Mouse (Mus musculus): ENCODE measurements around the gene Tmem82. TPM values are rescaled to one million over a fixed set of nuclear protein-coding genes. Genes with fewer than 3 reads are reported as not detected.
A peak's percentile ranks its signal among the peaks of the same experiment; 100 is the strongest.

The Tmem82 gene
- polyA plus RNA-seq, 1 experiment from 2014 or later, result 3.3 TPM

- 38% methylated on average over 6 of the region's 6 CpGs for WGBS
- peaks cover 9% of the 10 kb centered on the region; the same call in 1 of the 2 replicates for H3K4me1 ChIP-seq (replicated peaks; ENCODE audit: control insufficient read depth, insufficient read depth, low read length)
- peaks cover 33% of the 10 kb centered on the region for H3K27me3 ChIP-seq (replicated peaks; ENCODE audit: control insufficient read depth, insufficient read depth, low read length)
- DNase-seq (ENCODE audit: low spot score), result no peak
- H3K9ac ChIP-seq (ENCODE audit: low read depth, low read length), result no peak overlapping the region
- no peak overlapping the region for H3K4me2 ChIP-seq
- no peaks in the 10 kb centered on the region for H3K36me3 ChIP-seq (ENCODE audit: control insufficient read depth, insufficient read depth, low read length)
- H3K9me3 ChIP-seq (ENCODE audit: control insufficient read depth, low read length), result no peaks in the 10 kb centered on the region
- no peak overlapping the region for H3K27ac ChIP-seq (ENCODE audit: low read depth, low read length)
- no peak for ATAC-seq (replicated peaks; ENCODE audit: low FRiP score)
- H3K4me3 ChIP-seq (ENCODE audit: low read depth, low read length), result no peak overlapping the region
Observed at GRCm38 (mm10) chr4:141600364-141600763, 18.1 kb downstream of the Tmem82 start.

DNA sequence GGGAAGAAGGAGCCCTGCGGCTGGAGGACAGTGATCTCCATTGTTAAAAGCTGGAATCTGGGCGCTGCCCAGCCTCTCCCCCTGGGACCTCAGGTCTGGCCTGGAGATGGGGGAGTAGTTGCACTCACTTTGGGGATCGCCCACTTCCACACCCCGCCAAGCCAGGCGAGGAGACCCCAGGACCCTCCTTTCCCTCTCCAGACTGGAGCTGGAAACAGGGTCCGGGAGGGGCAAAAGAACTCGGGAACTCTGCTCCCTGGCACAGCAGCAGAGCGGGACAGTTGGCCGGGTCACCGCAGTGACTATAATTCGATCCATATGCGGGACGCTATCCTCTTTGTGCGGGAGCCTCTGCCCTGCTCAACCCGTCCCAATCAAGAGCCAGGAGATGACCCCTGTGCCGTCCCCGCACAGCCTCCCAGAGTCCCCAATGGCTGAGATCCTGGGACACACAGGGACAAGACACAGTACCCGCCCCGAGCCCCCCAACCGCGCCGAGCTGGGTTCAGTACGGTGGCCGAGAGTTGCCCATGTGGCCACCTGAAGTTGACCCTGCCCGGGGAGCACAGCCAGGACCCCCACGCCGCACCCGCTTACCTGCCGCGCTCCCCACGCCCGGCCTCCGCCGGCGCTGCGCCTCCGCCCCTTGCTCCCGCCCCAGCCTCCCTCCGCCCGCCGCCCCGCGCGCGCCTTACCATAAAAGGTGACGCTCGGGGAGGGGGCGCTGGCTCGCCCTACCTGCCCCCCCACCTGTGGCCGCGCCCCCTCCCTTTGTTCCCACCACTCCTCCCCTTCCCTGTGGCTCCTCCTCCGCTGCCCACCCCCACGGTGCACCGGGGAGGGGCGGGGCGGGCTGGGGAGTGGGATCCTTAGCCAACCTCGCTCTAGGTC is 18.9 kb downstream of the Tmem82 start:
- H3K27ac ChIP-seq (ENCODE audit: low read depth, low read length), result peak overlapping the region; percentile 62; the same call in 1 of the 2 replicates
- H3K4me3 ChIP-seq (ENCODE audit: low read depth, low read length), result peak overlapping the region; percentile 54
- H3K9me3 ChIP-seq (ENCODE audit: control insufficient read depth, low read length), result no peaks in the 10 kb centered on the region
- WGBS, result 2% methylated on average over 56 of the region's 57 CpGs
- H3K4me2 ChIP-seq, result peak overlapping the region; percentile 62
- no peak for DNase-seq (ENCODE audit: low spot score)
- H3K27me3 ChIP-seq (replicated peaks; ENCODE audit: control insufficient read depth, insufficient read depth, low read length), result peaks cover 33% of the 10 kb centered on the region
- H3K4me1 ChIP-seq (replicated peaks; ENCODE audit: control insufficient read depth, insufficient read depth, low read length), result peaks cover 9% of the 10 kb centered on the region; the same call in 1 of the 2 replicates
- no peak for ATAC-seq (replicated peaks; ENCODE audit: low FRiP score)
- no peaks in the 10 kb centered on the region for H3K36me3 ChIP-seq (ENCODE audit: control insufficient read depth, insufficient read depth, low read length)
- peak overlapping the region; percentile 52 for H3K9ac ChIP-seq (ENCODE audit: low read depth, low read length)

DNA sequence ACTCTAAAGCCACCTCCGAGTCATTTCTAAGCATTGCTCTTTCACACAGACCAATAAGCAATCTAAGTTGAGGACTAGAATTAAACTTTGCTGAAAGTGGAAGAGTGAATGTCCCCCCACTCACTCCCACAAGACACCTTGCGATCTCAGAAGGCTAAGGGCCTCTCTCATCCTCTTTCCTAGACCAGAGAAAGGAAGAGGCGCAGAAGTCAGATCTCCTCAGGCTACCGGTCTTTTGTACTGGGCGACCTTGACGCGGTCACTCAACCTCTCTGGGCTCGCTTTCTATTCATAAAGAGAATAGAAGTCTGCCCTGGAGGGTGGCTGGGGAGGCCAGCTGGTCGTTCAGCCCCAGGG is 19.6 kb downstream of the Tmem82 start:
- Histone ChIP-seq H3K4me2 (peak overlapping the region; percentile 62), H3K4me1 (replicated peaks; ENCODE audit: control insufficient read depth, insufficient read depth, low read length) (peaks cover 6% of the 10 kb centered on the region; the same call in 1 of the 2 replicates), H3K36me3 (ENCODE audit: control insufficient read depth, insufficient read depth, low read length) (no peaks in the 10 kb centered on the region), H3K27ac (ENCODE audit: low read depth, low read length) (peak overlapping the region; percentile 62; the same call in 1 of the 2 replicates), H3K27me3 (replicated peaks; ENCODE audit: control insufficient read depth, insufficient read depth, low read length) (peaks cover 33% of the 10 kb centered on the region), H3K9me3 (ENCODE audit: control insufficient read depth, low read length) (no peaks in the 10 kb centered on the region), H3K4me3 (ENCODE audit: low read depth, low read length) (peak overlapping the region; percentile 54), H3K9ac (ENCODE audit: low read depth, low read length) (peak overlapping the region; percentile 52)
- no peak for DNase-seq (ENCODE audit: low spot score)
- ATAC-seq (replicated peaks; ENCODE audit: low FRiP score), result no peak
- 2% methylated on average over 9 of the region's 9 CpGs for WGBS

DNA sequence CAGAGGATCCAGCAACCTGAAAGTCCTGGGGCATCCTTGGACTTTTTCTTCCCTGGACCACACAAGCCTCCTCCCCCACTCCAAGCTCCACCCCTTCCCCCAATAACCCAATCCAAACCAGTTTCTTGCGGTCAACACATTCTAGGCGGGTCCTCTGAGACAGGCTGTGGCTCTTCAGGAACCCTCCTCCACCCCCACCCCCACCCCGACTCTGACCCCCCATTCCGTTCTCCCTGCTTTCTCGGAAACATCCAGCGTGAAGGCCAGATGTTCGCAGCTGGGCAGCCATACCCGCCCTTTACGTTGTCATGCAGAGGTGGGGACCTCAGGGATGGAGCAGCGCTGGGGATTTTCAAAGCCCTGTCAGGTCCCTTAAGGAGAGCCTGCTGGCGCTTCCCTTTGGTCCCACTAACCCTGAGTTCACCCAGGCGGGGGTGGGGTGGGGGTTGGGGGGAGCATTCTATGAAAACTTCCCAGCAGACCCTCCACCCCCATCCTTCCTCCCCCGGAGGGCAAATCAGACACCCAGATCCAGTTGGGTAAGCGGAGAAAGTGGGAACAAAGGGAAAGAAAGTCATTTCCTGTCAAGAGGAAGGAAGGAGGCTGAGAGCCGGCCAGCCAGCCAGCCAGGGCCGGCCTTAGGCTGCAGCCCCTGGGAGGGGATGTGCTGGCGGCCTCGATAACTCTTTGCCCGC is 20.1 kb downstream of the Tmem82 start:
- Histone ChIP-seq H3K4me1 (replicated peaks; ENCODE audit: control insufficient read depth, insufficient read depth, low read length) (peaks cover 6% of the 10 kb centered on the region; the same call in 1 of the 2 replicates), H3K4me3 (ENCODE audit: low read depth, low read length) (peak overlapping the region; percentile 54), H3K36me3 (ENCODE audit: control insufficient read depth, insufficient read depth, low read length) (no peaks in the 10 kb centered on the region), H3K27ac (ENCODE audit: low read depth, low read length) (peak overlapping the region; percentile 62), H3K9ac (ENCODE audit: low read depth, low read length) (peak overlapping the region; percentile 52; the same call in 1 of the 2 replicates), H3K9me3 (ENCODE audit: control insufficient read depth, low read length) (no peaks in the 10 kb centered on the region), H3K4me2 (peak overlapping the region; percentile 62), H3K27me3 (replicated peaks; ENCODE audit: control insufficient read depth, insufficient read depth, low read length) (peaks cover 33% of the 10 kb centered on the region)
- 4% methylated on average over 19 of the region's 19 CpGs for WGBS
- DNase-seq (ENCODE audit: low spot score) (peak; percentile 51), ATAC-seq (replicated peaks; ENCODE audit: low FRiP score) (no peak)

- no peak overlapping the region for H3K27ac ChIP-seq (ENCODE audit: low read depth, low read length)
- H3K27me3 ChIP-seq (replicated peaks; ENCODE audit: control insufficient read depth, insufficient read depth, low read length), result peaks cover 33% of the 10 kb centered on the region
- H3K9me3 ChIP-seq (ENCODE audit: control insufficient read depth, low read length), result no peaks in the 10 kb centered on the region
- no peak for DNase-seq (ENCODE audit: low spot score)
- H3K36me3 ChIP-seq (ENCODE audit: control insufficient read depth, insufficient read depth, low read length), result 0 out of 2 replicates have a peak, but pooled peaks cover under 1% of the 10 kb centered on the region
- H3K4me3 ChIP-seq (ENCODE audit: low read depth, low read length), result no peak overlapping the region
- H3K9ac ChIP-seq (ENCODE audit: low read depth, low read length), result no peak overlapping the region
- WGBS, result 78% methylated on average over 8 of the region's 8 CpGs
- H3K4me2 ChIP-seq, result no peak overlapping the region
- no peak for ATAC-seq (replicated peaks; ENCODE audit: low FRiP score)
- H3K4me1 ChIP-seq (replicated peaks; ENCODE audit: control insufficient read depth, insufficient read depth, low read length), result peaks cover 6% of the 10 kb centered on the region; the same call in 1 of the 2 replicates
Observed at GRCm38 (mm10) chr4:141596700-141597328, 21.6 kb downstream of the Tmem82 start.

GRCm38 (mm10) chr4:141595605-141596268 is 22.7 kb downstream of the Tmem82 start:
- no peak overlapping the region for H3K4me3 ChIP-seq (ENCODE audit: low read depth, low read length)
- ATAC-seq (replicated peaks; ENCODE audit: low FRiP score) (no peak), DNase-seq (ENCODE audit: low spot score) (no peak)
- H3K4me1 ChIP-seq (replicated peaks; ENCODE audit: control insufficient read depth, insufficient read depth, low read length), result peaks cover 6% of the 10 kb centered on the region; the same call in 1 of the 2 replicates
- no peaks in the 10 kb centered on the region for H3K9me3 ChIP-seq (ENCODE audit: control insufficient read depth, low read length)
- no peak overlapping the region for H3K27ac ChIP-seq (ENCODE audit: low read depth, low read length)
- 0 out of 2 replicates have a peak, but pooled peaks cover 5% of the 10 kb centered on the region for H3K36me3 ChIP-seq (ENCODE audit: control insufficient read depth, insufficient read depth, low read length)
- 69% methylated on average over 9 of the region's 9 CpGs for WGBS
- peaks cover 32% of the 10 kb centered on the region for H3K27me3 ChIP-seq (replicated peaks; ENCODE audit: control insufficient read depth, insufficient read depth, low read length)
- H3K4me2 ChIP-seq, result no peak overlapping the region
- H3K9ac ChIP-seq (ENCODE audit: low read depth, low read length), result no peak overlapping the region

DNA sequence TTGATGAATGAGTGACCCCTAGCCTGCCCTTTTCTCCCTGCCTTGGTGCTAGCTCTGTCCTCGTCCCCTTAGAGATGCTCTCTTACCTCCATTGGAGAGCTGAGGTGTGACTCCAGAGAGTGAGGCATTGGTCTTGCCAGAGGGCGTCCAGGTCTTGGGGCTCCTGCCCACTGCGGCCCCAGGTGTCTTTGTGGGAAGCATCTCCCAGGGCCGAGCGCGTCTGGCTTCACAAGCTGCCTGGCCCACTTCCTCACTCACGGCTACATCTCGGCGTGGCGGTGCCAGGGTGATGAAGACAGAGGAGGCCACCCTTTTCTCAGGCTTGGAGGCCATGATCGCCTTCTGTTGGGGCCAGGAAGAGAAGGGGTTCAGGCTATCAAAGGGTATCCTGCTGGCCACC is 23.3 kb downstream of the Tmem82 start:
- H3K4me1 ChIP-seq (replicated peaks; ENCODE audit: control insufficient read depth, insufficient read depth, low read length), result peaks cover 6% of the 10 kb centered on the region; the same call in 1 of the 2 replicates
- no peak overlapping the region for H3K27ac ChIP-seq (ENCODE audit: low read depth, low read length)
- peaks cover 6% of the 10 kb centered on the region; the same call in 1 of the 2 replicates for H3K36me3 ChIP-seq (ENCODE audit: control insufficient read depth, insufficient read depth, low read length)
- H3K4me3 ChIP-seq (ENCODE audit: low read depth, low read length), result no peak overlapping the region
- no peak for ATAC-seq (replicated peaks; ENCODE audit: low FRiP score)
- DNase-seq (ENCODE audit: low spot score), result no peak
- no peak overlapping the region for H3K9ac ChIP-seq (ENCODE audit: low read depth, low read length)
- WGBS, result 86% methylated on average over 11 of the region's 11 CpGs
- no peak overlapping the region for H3K4me2 ChIP-seq
- H3K9me3 ChIP-seq (ENCODE audit: control insufficient read depth, low read length), result no peaks in the 10 kb centered on the region
- peaks cover 26% of the 10 kb centered on the region for H3K27me3 ChIP-seq (replicated peaks; ENCODE audit: control insufficient read depth, insufficient read depth, low read length)

DNA sequence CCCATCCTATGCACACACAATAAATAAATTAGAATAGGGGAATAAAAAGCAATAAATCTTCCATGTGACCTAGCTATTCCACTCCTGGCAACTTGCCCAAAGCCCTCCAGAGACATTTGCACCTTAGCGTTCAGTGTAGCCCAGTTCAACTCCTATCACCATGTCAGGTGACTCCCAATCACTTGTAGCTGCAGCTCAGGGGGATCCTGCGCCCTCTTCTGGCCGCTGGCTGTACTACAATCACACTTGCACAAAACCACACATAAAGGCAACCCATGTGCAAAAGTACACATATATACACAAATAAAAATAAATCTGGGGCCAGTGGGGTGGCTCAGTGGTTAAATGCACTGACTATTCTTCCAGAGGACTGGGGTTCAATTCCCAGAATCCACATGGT is 26.9 kb downstream of the Tmem82 start:
- H3K36me3 ChIP-seq (ENCODE audit: control insufficient read depth, insufficient read depth, low read length), result peaks cover 9% of the 10 kb centered on the region; the same call in 1 of the 2 replicates
- H3K4me2 ChIP-seq, result no peak overlapping the region

More for the DNA sequence above, 26.9 kb downstream of the Tmem82 start:
- no peak overlapping the region for H3K4me3 ChIP-seq (ENCODE audit: low read depth, low read length)
- H3K9ac ChIP-seq (ENCODE audit: low read depth, low read length), result no peak overlapping the region
- no peak overlapping the region for H3K27ac ChIP-seq (ENCODE audit: low read depth, low read length)
- no peak for DNase-seq (ENCODE audit: low spot score)
- WGBS, result 14% methylated on average over 3 of the region's 3 CpGs
- no peaks in the 10 kb centered on the region for H3K27me3 ChIP-seq (replicated peaks; ENCODE audit: control insufficient read depth, insufficient read depth, low read length)
- no peaks in the 10 kb centered on the region for H3K9me3 ChIP-seq (ENCODE audit: control insufficient read depth, low read length)
- H3K4me1 ChIP-seq (replicated peaks; ENCODE audit: control insufficient read depth, insufficient read depth, low read length), result no peaks in the 10 kb centered on the region
- no peak for ATAC-seq (replicated peaks; ENCODE audit: low FRiP score)
